Mouse (Mus musculus): Measurements from ENCODE around the gene Sipa1l1.

DNA sequence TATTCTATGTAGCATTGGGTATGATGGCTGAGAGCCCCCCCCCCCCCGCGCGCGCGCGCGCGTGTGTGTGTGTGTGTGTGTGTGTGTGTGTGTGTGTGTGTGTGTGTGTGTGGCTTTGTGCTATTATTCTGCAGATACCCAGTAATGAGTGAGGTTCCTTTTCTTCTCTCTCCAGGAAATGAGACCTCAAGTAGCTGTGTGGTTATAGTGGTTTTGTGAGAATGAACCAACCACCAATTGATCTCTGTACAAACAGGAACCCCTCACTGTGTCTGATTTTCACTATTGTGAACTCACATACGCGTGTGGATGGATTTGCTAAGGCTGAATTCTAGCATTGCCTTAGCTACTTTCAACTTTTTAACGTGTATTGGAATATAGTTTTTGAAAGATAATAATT, 181.0 kb downstream of the Sipa1l1 start:
- TF ChIP-seq CTCF (IDR thresholded peaks at IDR 0.05; ENCODE audit: control insufficient read depth, insufficient read depth, insufficient read length), result no peak
- no peak for TF ChIP-seq MYOD1 (IDR thresholded peaks at IDR 0.05; ENCODE audit: control insufficient read depth, insufficient read length, low read depth)
- TF ChIP-seq USF1 (IDR thresholded peaks at IDR 0.05; ENCODE audit: low read depth), result no peak
- TF ChIP-seq MYOG (IDR thresholded peaks at IDR 0.05; ENCODE audit: control insufficient read depth, extremely low read depth, insufficient read length), result no peak
- TF ChIP-seq FOSL1 (IDR thresholded peaks at IDR 0.05; ENCODE audit: insufficient read depth, low read length, poor library complexity, severe bottlenecking), result no peak
